Mouse (Mus musculus) limb, embryonic 15.5 days (tissue): ENCODE data around the gene Ulk3. TPM values are rescaled to one million over a fixed set of nuclear protein-coding genes. Genes with fewer than 3 reads are reported as not detected.

Experiments
- polyA plus RNA-seq: library from polyadenylated mRNA; unstranded; fragments of >200 nt; fragmentation: Nextera tagmentation; extraction: Ambion mirVana; gene quantifications from 2 replicates; pipeline ENCODE4 v1.2.1, GENCODE M21; 2015

Gene Ulk3
- polyA plus RNA-seq, 1 experiment from 2014 or later = 23.2 TPM

Other genes with a start within 250 kb of the Ulk3 start
- gene Ppcdc, start 149.3 kb upstream of the Ulk3 start, polyA plus RNA-seq = 23.3 and 25.5 TPM in 2 replicates
- 12.7 and 14.2 TPM in 2 replicates for gene Scamp5, start 121.4 kb upstream of the Ulk3 start, polyA plus RNA-seq
- 0.40 and 1.1 TPM in 2 replicates for gene Rpp25, start 85.4 kb upstream of the Ulk3 start, polyA plus RNA-seq
- gene Cox5a, start 68.2 kb upstream of the Ulk3 start, polyA plus RNA-seq = 411 and 426 TPM in 2 replicates
- 26.8 and 27.5 TPM in 2 replicates for gene Fam219b, start 51.9 kb upstream of the Ulk3 start, polyA plus RNA-seq
- 37.9 and 49.8 TPM in 2 replicates for gene Mpi, start 36.7 kb upstream of the Ulk3 start, polyA plus RNA-seq
- 86.4 and 94.3 TPM in 2 replicates for gene Scamp2, start 28.5 kb upstream of the Ulk3 start, polyA plus RNA-seq
- gene Cplx3, start 16.8 kb downstream of the Ulk3 start, polyA plus RNA-seq = 0.36 TPM in 1 of 2 replicates, not detected in the other
- gene Lman1l, start 31.3 kb downstream of the Ulk3 start, polyA plus RNA-seq = not detected in 2 replicates
- 24.2 and 29.0 TPM in 2 replicates for gene Csk, start 64.2 kb downstream of the Ulk3 start, polyA plus RNA-seq
- gene Cyp1a2, start 94.3 kb downstream of the Ulk3 start, polyA plus RNA-seq = not detected in 2 replicates
- 0.08 TPM in 1 of 2 replicates, not detected in the other for gene Cyp1a1, start 98.5 kb downstream of the Ulk3 start, polyA plus RNA-seq
- gene Edc3, start 119.1 kb downstream of the Ulk3 start, polyA plus RNA-seq = 32.9 and 33.9 TPM in 2 replicates
- 64.7 and 80.3 TPM in 2 replicates for gene Clk3, start 176.4 kb downstream of the Ulk3 start, polyA plus RNA-seq
- 3.6 and 3.8 TPM in 2 replicates for gene Arid3b, start 247.3 kb downstream of the Ulk3 start, polyA plus RNA-seq